In the genomic region with DNA sequence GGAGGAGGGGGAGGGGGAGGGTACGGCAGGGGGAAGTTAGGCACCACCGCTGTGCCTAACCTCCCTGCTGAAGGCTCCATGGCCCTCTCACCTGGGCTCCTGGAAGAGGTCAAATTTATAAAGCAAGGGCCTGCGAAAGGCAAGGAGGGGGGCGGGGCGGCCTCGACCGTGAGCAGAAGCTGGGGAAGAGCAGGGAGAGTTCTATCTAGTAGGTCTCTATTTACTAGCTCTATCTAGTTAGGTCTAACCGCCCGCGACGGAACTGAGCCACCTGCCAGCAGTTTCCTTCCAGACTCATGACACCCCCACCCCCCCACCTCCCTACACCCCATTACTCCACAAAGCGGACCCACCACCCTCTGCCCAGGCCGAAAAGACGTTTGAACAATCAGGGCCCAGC, we compare ENCODE assay signal across 9 mouse cellular contexts. TPM values are rescaled to one million over a fixed set of nuclear protein-coding genes. Genes with fewer than 3 reads are reported as not detected.
A peak's percentile ranks its signal among the peaks of the same experiment; 100 is the strongest.
DNase-seq lines count a peak whose midpoint lies in the region; ATAC-seq and TF ChIP-seq lines count a peak whose summit lies in the region.
"Had no signal": no experiment of that assay in that cellular context is flagged by ENCODE, and none has a peak within 500 bp of the region (broad histone marks: within the 10 kb centered on the region; RNA-seq: fewer than 3 reads in every experiment).

No protein-coding gene starts in this region.

- H3K4me3 ChIP-seq in left cerebral cortex, adult 2 months: peak overlapping the region; percentile 30; the same call in 1 of the 2 replicates
- peak overlapping the region; percentile 24 for H3K4me3 ChIP-seq in forebrain, embryonic 11.5 days (ENCODE audit: low read depth, low read length)
- peak overlapping the region; percentile 38 for H3K4me3 ChIP-seq in liver, embryonic 11.5 days (ENCODE audit: low read depth, low read length)
- peak overlapping the region; percentile 56 for H3K4me3 ChIP-seq in stomach, embryonic 16.5 days (replicated peaks; ENCODE audit: low read length)

- no peak for TF ChIP-seq CTCF in left cerebral cortex, adult 2 months (IDR thresholded peaks at IDR 0.05)

- peak overlapping the region; percentile 57; the same call in 1 of the 2 replicates for H3K9ac ChIP-seq in forebrain, embryonic 11.5 days (ENCODE audit: low read length)
- H3K9ac ChIP-seq in liver, embryonic 11.5 days (ENCODE audit: low read depth, low read length): no peak overlapping the region
- H3K9ac ChIP-seq in stomach, embryonic 16.5 days (ENCODE audit: low read length): peak overlapping the region; percentile 80

- H3K36me3 ChIP-seq in forebrain, embryonic 11.5 days (ENCODE audit: control insufficient read depth, insufficient read depth, low read length): no peaks in the 10 kb centered on the region
- no peaks in the 10 kb centered on the region for H3K36me3 ChIP-seq in liver, embryonic 11.5 days (ENCODE audit: control insufficient read depth, insufficient read depth, low read length)
- H3K36me3 ChIP-seq in stomach, embryonic 16.5 days (ENCODE audit: control insufficient read depth, insufficient read depth, low read length): no peaks in the 10 kb centered on the region

- no peak for DNase-seq in left cerebral cortex, adult 2 months (ENCODE audit: extremely low spot score in 1 of 2, low spot score in 2 of 2)
- DNase-seq in left cerebral cortex, postnatal 25 days (ENCODE audit: low spot score in 2 of 2): no peak
- no peak for DNase-seq in forebrain, embryonic 11.5 days (ENCODE audit: low spot score)
- no peak for DNase-seq in liver, embryonic 11.5 days (ENCODE audit: low spot score)
- no peak for DNase-seq in left cerebral cortex, adult 11 months (ENCODE audit: low spot score)
- DNase-seq in spleen, postnatal 4 days (ENCODE audit: low spot score in 2 of 2): no peak
- DNase-seq in cerebellum, adult 9-10 months: no peak

- H3K27me3 ChIP-seq in forebrain, embryonic 11.5 days (ENCODE audit: control insufficient read depth, insufficient read depth, low read length): no peaks in the 10 kb centered on the region; the same call in 1 of the 2 replicates
- H3K27me3 ChIP-seq in liver, embryonic 11.5 days (replicated peaks; ENCODE audit: control insufficient read depth, insufficient read depth, low read length): peaks cover 40% of the 10 kb centered on the region
- H3K27me3 ChIP-seq in stomach, embryonic 16.5 days (ENCODE audit: control insufficient read depth, insufficient read depth, low read length): no peaks in the 10 kb centered on the region

- no peak for ATAC-seq in forebrain, embryonic 11.5 days (replicated peaks; ENCODE audit: low FRiP score)
- no peak for ATAC-seq in liver, embryonic 11.5 days (replicated peaks; ENCODE audit: low FRiP score)
- no peak for ATAC-seq in stomach, embryonic 16.5 days (ENCODE audit: insufficient read depth, low FRiP score)

- 20% methylated on average over 14 of the region's 14 CpGs for WGBS in forebrain, embryonic 11.5 days
- 12% methylated on average over 13 of the region's 14 CpGs for WGBS in liver, embryonic 11.5 days
- 21% methylated on average over 14 of the region's 14 CpGs for WGBS in stomach, embryonic 16.5 days

- H3K4me2 ChIP-seq in forebrain, embryonic 11.5 days (ENCODE audit: low read depth, low read length, severe bottlenecking): peak overlapping the region; percentile 64
- peak overlapping the region; percentile 72 for H3K4me2 ChIP-seq in liver, embryonic 11.5 days
- H3K4me2 ChIP-seq in stomach, embryonic 16.5 days (ENCODE audit: low read depth, low read length): peak overlapping the region; percentile 93

- H3K27ac ChIP-seq in left cerebral cortex, adult 2 months: no peak overlapping the region
- no peak overlapping the region for H3K27ac ChIP-seq in forebrain, embryonic 11.5 days (ENCODE audit: low read depth, low read length)
- H3K27ac ChIP-seq in liver, embryonic 11.5 days (ENCODE audit: low read depth, low read length): no peak overlapping the region
- H3K27ac ChIP-seq in stomach, embryonic 16.5 days (ENCODE audit: low read length): no peak overlapping the region

- intact Hi-C loops in left cerebral cortex, adult 2 months (cut with DNase I): no loop called here
- intact Hi-C loops in left cerebral cortex, postnatal 25 days (cut with DNase I): no loop called here

- H3K4me1 ChIP-seq in forebrain, embryonic 11.5 days (replicated peaks; ENCODE audit: control insufficient read depth, insufficient read depth, low read length): peaks cover 10% of the 10 kb centered on the region
- H3K4me1 ChIP-seq in liver, embryonic 11.5 days (replicated peaks; ENCODE audit: control insufficient read depth, insufficient read depth, low read length): peaks cover 7% of the 10 kb centered on the region
- H3K4me1 ChIP-seq in stomach, embryonic 16.5 days (ENCODE audit: control insufficient read depth, insufficient read depth, low read length): peaks cover 22% of the 10 kb centered on the region

- no peaks in the 10 kb centered on the region for H3K9me3 ChIP-seq in forebrain, embryonic 11.5 days (ENCODE audit: control insufficient read depth, low read length)
- H3K9me3 ChIP-seq in liver, embryonic 11.5 days (ENCODE audit: control insufficient read depth, low read length): no peaks in the 10 kb centered on the region
- H3K9me3 ChIP-seq in stomach, embryonic 16.5 days (replicated peaks; ENCODE audit: control insufficient read depth, low read length): no peaks in the 10 kb centered on the region

RNA-seq across cellular contexts. Expression of gene Tns1, which starts 56.4 kb away (rescaled TPM):
- 10 to 100 TPM; 43.5 to 46.4 TPM for total RNA-seq in left cerebral cortex, adult 2 months (2021)
- 10 to 100 TPM; 35.1 to 40.3 TPM for total RNA-seq in left cerebral cortex, postnatal 25 days (2021)
- polyA plus RNA-seq in forebrain, embryonic 11.5 days (2014; fragmentation: Nextera tagmentation; extraction: Ambion mirVana): 15.6 and 17.1 TPM in 2 replicates
- 19.4 and 20.4 TPM in 2 replicates for polyA plus RNA-seq in liver, embryonic 11.5 days (2014; fragmentation: Nextera tagmentation; extraction: Ambion mirVana)
- polyA plus RNA-seq in stomach, embryonic 16.5 days (2015; fragmentation: Nextera tagmentation; extraction: Ambion mirVana): 42.1 and 45.0 TPM in 2 replicates

RNA-seq across cellular contexts. Expression of gene Rufy4, which starts 57.5 kb away (rescaled TPM):
- under 1 TPM in 1 of 2 experiments, not detected in 1; 0.19 TPM for total RNA-seq in left cerebral cortex, adult 2 months (2021)
- not detected for total RNA-seq in left cerebral cortex, postnatal 25 days (2021)
- polyA plus RNA-seq in forebrain, embryonic 11.5 days (2014; fragmentation: Nextera tagmentation; extraction: Ambion mirVana): 0.24 and 0.27 TPM in 2 replicates
- polyA plus RNA-seq in liver, embryonic 11.5 days (2014; fragmentation: Nextera tagmentation; extraction: Ambion mirVana): 0.17 and 0.34 TPM in 2 replicates
- 0.25 and 0.44 TPM in 2 replicates for polyA plus RNA-seq in stomach, embryonic 16.5 days (2015; fragmentation: Nextera tagmentation; extraction: Ambion mirVana)
- total RNA-seq: layer of hippocampus, adult 18-20 months had no signal
